Comparison of ENCODE assay signal across 34 mouse cellular contexts in the genomic region with DNA sequence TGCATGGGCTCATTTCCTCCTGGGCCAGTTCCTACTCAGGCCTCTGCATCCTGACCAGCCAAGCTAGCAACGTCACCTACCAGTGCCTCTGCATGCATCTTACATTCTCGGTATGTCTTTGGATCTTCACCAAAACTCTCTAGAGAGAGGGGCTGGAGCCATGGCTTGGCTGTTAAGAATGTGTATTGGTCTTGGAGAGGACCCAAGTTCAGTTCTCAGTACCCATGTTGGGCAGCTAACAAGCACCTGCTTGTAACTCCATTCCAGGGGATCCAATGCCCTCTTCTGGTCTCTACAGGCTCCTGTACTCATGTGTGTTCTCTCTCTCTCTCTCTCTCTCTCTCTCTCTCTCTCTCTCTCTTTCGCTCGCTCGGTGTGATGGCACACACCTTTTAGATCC. TPM values are rescaled to one million over a fixed set of nuclear protein-coding genes. Genes with fewer than 3 reads are reported as not detected.
A peak's percentile ranks its signal among the peaks of the same experiment; 100 is the strongest.
DNase-seq lines count a peak whose midpoint lies in the region; ATAC-seq and TF ChIP-seq lines count a peak whose summit lies in the region.
"Had no signal": no experiment of that assay in that cellular context is flagged by ENCODE, and none has a peak within 500 bp of the region (broad histone marks: within the 10 kb centered on the region; RNA-seq: fewer than 3 reads in every experiment).

No protein-coding gene starts in this region.

- no peak overlapping the region for H3K4me3 ChIP-seq in cerebellum, adult 2 months (replicated peaks; ENCODE audit: insufficient read depth, low read depth, low read length)
- H3K4me3 ChIP-seq in embryonic facial prominence, embryonic 12.5 days = no peak overlapping the region
- no peak overlapping the region for H3K4me3 ChIP-seq in embryonic facial prominence, embryonic 10.5 days
- H3K4me3 ChIP-seq in liver, adult 2 months (ENCODE audit: insufficient read depth, low read depth, low read length) = no peak overlapping the region
- no peak overlapping the region for H3K4me3 ChIP-seq in liver, postnatal 0 days (ENCODE audit: low read depth, low read length)
- H3K4me3 ChIP-seq: embryonic facial prominence, embryonic 15.5 days; heart, adult 2 months; heart, embryonic 10.5 days; heart, embryonic 13.5 days had no signal

- no peak for ATAC-seq in embryonic facial prominence, embryonic 12.5 days (ENCODE audit: insufficient number of reproducible peaks, insufficient read depth, low FRiP score, low TSS enrichment)
- no peak for ATAC-seq in liver, postnatal 0 days
- ATAC-seq: forebrain, embryonic 14.5 days; forebrain, postnatal 0 days; hindbrain, postnatal 0 days; inflammation-experienced regulatory T-cells, adult 6 months; intestine, embryonic 16.5 days; Patski had no signal

- H3K4me2 ChIP-seq in embryonic facial prominence, embryonic 12.5 days (replicated peaks) = no peak overlapping the region
- H3K4me2 ChIP-seq in liver, postnatal 0 days (ENCODE audit: low read depth, low read length) = no peak overlapping the region
- H3K4me2 ChIP-seq: embryonic facial prominence, embryonic 15.5 days; heart, embryonic 13.5 days; hindbrain, embryonic 14.5 days had no signal

- no peaks in the 10 kb centered on the region for H3K79me2 ChIP-seq in liver, adult 2 months (ENCODE audit: control insufficient read depth, insufficient read depth, low read length)

- no peaks in the 10 kb centered on the region for H3K27me3 ChIP-seq in cerebellum, adult 2 months (ENCODE audit: control insufficient read depth, insufficient read depth, low read length)
- no peaks in the 10 kb centered on the region for H3K27me3 ChIP-seq in embryonic facial prominence, embryonic 12.5 days
- no peaks in the 10 kb centered on the region for H3K27me3 ChIP-seq in embryonic facial prominence, embryonic 10.5 days (replicated peaks; ENCODE audit: low read depth, poor library complexity, severe bottlenecking)
- no peaks in the 10 kb centered on the region for H3K27me3 ChIP-seq in liver, adult 2 months (ENCODE audit: control insufficient read depth, insufficient read depth, low read length)
- no peaks in the 10 kb centered on the region for H3K27me3 ChIP-seq in liver, postnatal 0 days (ENCODE audit: insufficient read depth, low read length)
- H3K27me3 ChIP-seq: CH12.LX; embryonic facial prominence, embryonic 15.5 days; heart, embryonic 13.5 days; Patski had no signal

- no peak overlapping the region for H3K9ac ChIP-seq in embryonic facial prominence, embryonic 12.5 days
- no peak overlapping the region for H3K9ac ChIP-seq in liver, adult 2 months (ENCODE audit: low read depth, low read length)
- H3K9ac ChIP-seq in liver, postnatal 0 days (replicated peaks) = no peak overlapping the region
- H3K9ac ChIP-seq: embryonic facial prominence, embryonic 15.5 days; forebrain, postnatal 0 days; heart, embryonic 13.5 days; hindbrain, embryonic 14.5 days had no signal

- WGBS in cerebellum, adult 2 months = 40% methylated on average over 5 of the region's 5 CpGs
- WGBS in embryonic facial prominence, embryonic 12.5 days = 86% methylated on average over 5 of the region's 5 CpGs
- WGBS in embryonic facial prominence, embryonic 10.5 days = 92% methylated on average over 5 of the region's 5 CpGs
- WGBS in liver, adult 2 months = 78% methylated on average over 5 of the region's 5 CpGs
- 85% methylated on average over 5 of the region's 5 CpGs for WGBS in liver, postnatal 0 days (ENCODE audit: insufficient replicate concordance)

- TF ChIP-seq CTCF in cerebellum, adult 2 months (IDR thresholded peaks at IDR 0.05; ENCODE audit: borderline replicate concordance, insufficient read depth, low read depth, low read length) = no peak
- TF ChIP-seq CTCF in liver, adult 2 months (IDR thresholded peaks at IDR 0.05; ENCODE audit: low read depth, low read length) = no peak
- no peak for TF ChIP-seq CTCF in liver, postnatal 0 days (IDR thresholded peaks at IDR 0.05; ENCODE audit: low read depth)

- no peaks in the 10 kb centered on the region for H3K9me3 ChIP-seq in embryonic facial prominence, embryonic 12.5 days
- H3K9me3 ChIP-seq in embryonic facial prominence, embryonic 10.5 days = no peaks in the 10 kb centered on the region
- H3K9me3 ChIP-seq in liver, postnatal 0 days (ENCODE audit: low read length) = no peaks in the 10 kb centered on the region
- H3K9me3 ChIP-seq: embryonic facial prominence, embryonic 15.5 days; G1E; heart, embryonic 10.5 days; heart, embryonic 13.5 days had no signal

- H3K36me3 ChIP-seq in embryonic facial prominence, embryonic 12.5 days = peaks cover 13% of the 10 kb centered on the region
- H3K36me3 ChIP-seq in embryonic facial prominence, embryonic 10.5 days (replicated peaks) = peaks cover 30% of the 10 kb centered on the region
- H3K36me3 ChIP-seq in liver, adult 2 months (ENCODE audit: control insufficient read depth, insufficient read depth, low read length) = no peaks in the 10 kb centered on the region
- no peaks in the 10 kb centered on the region for H3K36me3 ChIP-seq in liver, postnatal 0 days (replicated peaks; ENCODE audit: insufficient read depth, low read length)
- H3K36me3 ChIP-seq: G1E; heart, embryonic 13.5 days had no signal

- H3K4me1 ChIP-seq in cerebellum, adult 2 months (ENCODE audit: control insufficient read depth, insufficient read depth, low read length) = peaks cover 50% of the 10 kb centered on the region
- H3K4me1 ChIP-seq in embryonic facial prominence, embryonic 12.5 days = peaks cover 13% of the 10 kb centered on the region
- H3K4me1 ChIP-seq in embryonic facial prominence, embryonic 10.5 days = peaks cover 26% of the 10 kb centered on the region
- peaks cover 22% of the 10 kb centered on the region for H3K4me1 ChIP-seq in liver, adult 2 months (ENCODE audit: control insufficient read depth, insufficient read depth, low read length)
- H3K4me1 ChIP-seq in liver, postnatal 0 days (ENCODE audit: insufficient read depth) = peaks cover 13% of the 10 kb centered on the region

- no peak for TF ChIP-seq EP300 in liver, postnatal 0 days (IDR thresholded peaks at IDR 0.05; ENCODE audit: low read depth)

- peak overlapping the region; percentile 49; the same call in 1 of the 2 replicates for H3K27ac ChIP-seq in cerebellum, adult 2 months (ENCODE audit: insufficient read depth, low read length)
- H3K27ac ChIP-seq in embryonic facial prominence, embryonic 12.5 days = 0 out of 2 replicates have a peak overlapping the region, but pooled peaks have one; percentile 36
- H3K27ac ChIP-seq in embryonic facial prominence, embryonic 10.5 days (replicated peaks) = no peak overlapping the region
- no peak overlapping the region for H3K27ac ChIP-seq in liver, adult 2 months (replicated peaks; ENCODE audit: insufficient read depth, low read depth, low read length)
- H3K27ac ChIP-seq in liver, postnatal 0 days (ENCODE audit: low read depth) = no peak overlapping the region
- H3K27ac ChIP-seq: embryonic facial prominence, embryonic 15.5 days; heart, adult 2 months; heart, embryonic 10.5 days; heart, embryonic 13.5 days; hindbrain, embryonic 14.5 days; hindbrain, postnatal 0 days had no signal

- DNase-seq in cerebellum, adult 2 months = peak; percentile 29 to 35
- DNase-seq in cerebellum, adult 11 months = no peak
- no peak for DNase-seq in embryonic facial prominence, embryonic 10.5 days (ENCODE audit: low spot score)
- DNase-seq in liver, adult 2 months (ENCODE audit: extremely low read depth, low read depth, low spot score) = peak; percentile 53
- DNase-seq in liver, postnatal 0 days = no peak
- DNase-seq: adrenal gland, postnatal 10 days; adrenal gland, postnatal 36 days; B cell, adult 2 months; embryo, embryonic 11 days; forebrain, postnatal 0 days; gastrocnemius, postnatal 10 days; gastrocnemius, postnatal 36 days; heart, adult 2 months; heart, postnatal 14 days; heart, postnatal 4 days; kidney, adult 18-20 months had no signal

- no peak for TF ChIP-seq POLR2A in cerebellum, adult 2 months (IDR thresholded peaks at IDR 0.05; ENCODE audit: borderline replicate concordance, insufficient read depth, low read length)
- no peak for TF ChIP-seq POLR2A in liver, adult 2 months (IDR thresholded peaks at IDR 0.05; ENCODE audit: extremely low read depth, insufficient read depth, low read length)

RNA-seq across cellular contexts. Expression of gene Stx4a, which starts 6.3 kb away (rescaled TPM):
- 127 and 153 TPM in 2 replicates for polyA plus RNA-seq in cerebellum, adult 2 months (2012; rRNA removed)
- 36.1 and 41.5 TPM in 2 replicates for polyA plus RNA-seq in embryonic facial prominence, embryonic 12.5 days (2016; fragmentation: Nextera tagmentation; extraction: Ambion mirVana)
- 22.5 and 29.3 TPM in 2 replicates for polyA plus RNA-seq in embryonic facial prominence, embryonic 10.5 days (2016; fragmentation: Nextera tagmentation; extraction: Ambion mirVana)
- 16.7 and 18.5 TPM in 2 replicates for total RNA-seq in liver, adult 2 months (2014; rRNA removed)
- 34.7 and 38.3 TPM in 2 replicates for polyA plus RNA-seq in liver, adult 2 months (2012; rRNA removed)
- 15.8 and 17.5 TPM in 2 replicates for polyA plus RNA-seq in liver, postnatal 0 days (2015; fragmentation: Nextera tagmentation; extraction: Ambion mirVana)

RNA-seq across cellular contexts. Expression of gene Stx1b, which starts 6.6 kb away (rescaled TPM):
- polyA plus RNA-seq in cerebellum, adult 2 months (2012; rRNA removed) = 452 and 453 TPM in 2 replicates
- 9.1 and 10.0 TPM in 2 replicates for polyA plus RNA-seq in embryonic facial prominence, embryonic 12.5 days (2016; fragmentation: Nextera tagmentation; extraction: Ambion mirVana)
- polyA plus RNA-seq in embryonic facial prominence, embryonic 10.5 days (2016; fragmentation: Nextera tagmentation; extraction: Ambion mirVana) = 4.7 and 6.5 TPM in 2 replicates
- 0.55 and 0.87 TPM in 2 replicates for total RNA-seq in liver, adult 2 months (2014; rRNA removed)
- 7.9 TPM in 2 replicates for polyA plus RNA-seq in liver, adult 2 months (2012; rRNA removed)
- polyA plus RNA-seq in liver, postnatal 0 days (2015; fragmentation: Nextera tagmentation; extraction: Ambion mirVana) = 0.18 and 0.48 TPM in 2 replicates

RNA-seq across cellular contexts. Expression of gene Hsd3b7, which starts 17.4 kb away (rescaled TPM):
- polyA plus RNA-seq in cerebellum, adult 2 months (2012; rRNA removed) = 30.4 and 39.6 TPM in 2 replicates
- polyA plus RNA-seq in embryonic facial prominence, embryonic 12.5 days (2016; fragmentation: Nextera tagmentation; extraction: Ambion mirVana) = 10.3 and 10.9 TPM in 2 replicates
- 6.8 and 8.0 TPM in 2 replicates for polyA plus RNA-seq in embryonic facial prominence, embryonic 10.5 days (2016; fragmentation: Nextera tagmentation; extraction: Ambion mirVana)
- total RNA-seq in liver, adult 2 months (2014; rRNA removed) = 458 and 477 TPM in 2 replicates
- 1,150 and 1,162 TPM in 2 replicates for polyA plus RNA-seq in liver, adult 2 months (2012; rRNA removed)
- polyA plus RNA-seq in liver, postnatal 0 days (2015; fragmentation: Nextera tagmentation; extraction: Ambion mirVana) = 218 and 224 TPM in 2 replicates

RNA-seq across cellular contexts. Expression of gene Gm49388, which starts 32.4 kb away (rescaled TPM):
- polyA plus RNA-seq in cerebellum, adult 2 months (2012; rRNA removed) = 0.46 and 0.47 TPM in 2 replicates
- polyA plus RNA-seq in embryonic facial prominence, embryonic 12.5 days (2016; fragmentation: Nextera tagmentation; extraction: Ambion mirVana) = not detected in 2 replicates
- not detected in 2 replicates for polyA plus RNA-seq in embryonic facial prominence, embryonic 10.5 days (2016; fragmentation: Nextera tagmentation; extraction: Ambion mirVana)
- not detected in 2 replicates for total RNA-seq in liver, adult 2 months (2014; rRNA removed)
- not detected in 2 replicates for polyA plus RNA-seq in liver, adult 2 months (2012; rRNA removed)
- 0.26 TPM in 1 of 2 replicates, not detected in the other for polyA plus RNA-seq in liver, postnatal 0 days (2015; fragmentation: Nextera tagmentation; extraction: Ambion mirVana)
- polyA plus RNA-seq: cortical plate, adult 2 months; embryonic facial prominence, embryonic 11.5 days; embryonic facial prominence, embryonic 15.5 days; forebrain, embryonic 11.5 days; forebrain, embryonic 14.5 days; forebrain, postnatal 0 days; frontal cortex, adult 2 months; heart, adult 2 months; heart, embryonic 10.5 days; heart, embryonic 13.5 days; heart, embryonic 16.5 days; hindbrain, embryonic 11.5 days; hindbrain, embryonic 14.5 days; hindbrain, postnatal 0 days; inflammation-experienced regulatory T-cells, adult 6 months; intestine, embryonic 16.5 days had no signal

RNA-seq across cellular contexts. Expression of gene Setd1a, which starts 41.3 kb away (rescaled TPM):
- polyA plus RNA-seq in cerebellum, adult 2 months (2012; rRNA removed) = 23.1 and 25.5 TPM in 2 replicates
- 25.5 and 26.5 TPM in 2 replicates for polyA plus RNA-seq in embryonic facial prominence, embryonic 12.5 days (2016; fragmentation: Nextera tagmentation; extraction: Ambion mirVana)
- polyA plus RNA-seq in embryonic facial prominence, embryonic 10.5 days (2016; fragmentation: Nextera tagmentation; extraction: Ambion mirVana) = 14.7 and 15.2 TPM in 2 replicates
- total RNA-seq in liver, adult 2 months (2014; rRNA removed) = 2.6 and 5.4 TPM in 2 replicates
- polyA plus RNA-seq in liver, adult 2 months (2012; rRNA removed) = 5.5 and 7.8 TPM in 2 replicates
- polyA plus RNA-seq in liver, postnatal 0 days (2015; fragmentation: Nextera tagmentation; extraction: Ambion mirVana) = 5.5 and 7.3 TPM in 2 replicates

Comparison
In these comparisons a context has a peak if more than half of its experiments do, and no peak if none do; other contexts are left out.
1. DNase-seq: peak in cerebellum, adult 2 months (2 of 2) and liver, adult 2 months (single experiment); none in cerebellum, adult 11 months (single experiment), embryonic facial prominence, embryonic 10.5 days (single experiment) and liver, postnatal 0 days (single experiment).
2. H3K27ac ChIP-seq: peak in cerebellum, adult 2 months (single experiment) and embryonic facial prominence, embryonic 12.5 days (single experiment); none in embryonic facial prominence, embryonic 10.5 days (single experiment), liver, adult 2 months (single experiment) and liver, postnatal 0 days (single experiment).
3. RNA of gene Stx1b, which starts 6.6 kb away (polyA plus RNA-seq): 452 to 453 TPM in cerebellum, adult 2 months; 9.1 to 10.0 TPM in embryonic facial prominence, embryonic 12.5 days, 7.9 TPM in liver, adult 2 months, 4.7 to 6.5 TPM in embryonic facial prominence, embryonic 10.5 days and 0.18 to 0.48 TPM in liver, postnatal 0 days; every median in the first group is over 10 times any median in the second.